Mouse (Mus musculus): Measurements from ENCODE around the gene Ppp4r1.

DNA sequence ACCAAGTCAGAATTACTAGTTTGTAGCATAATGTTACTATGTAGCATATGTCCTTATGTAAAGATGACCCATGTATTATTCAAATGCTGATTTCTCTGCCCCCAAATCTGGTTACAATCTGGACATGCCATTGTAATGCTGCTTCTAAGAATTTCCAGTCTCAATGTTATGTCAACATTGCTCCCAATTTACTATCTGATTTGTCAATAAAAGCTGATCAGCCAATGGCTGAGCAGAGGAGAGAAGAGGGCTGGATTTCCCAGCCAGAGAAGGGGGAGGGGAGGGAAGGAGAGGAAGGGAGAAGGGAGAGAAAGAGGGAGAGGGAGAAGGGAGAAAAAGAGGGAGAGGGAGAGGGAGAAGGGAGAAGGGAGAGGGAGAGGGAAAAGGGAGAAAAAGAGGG is 82.9 kb downstream of the Ppp4r1 start:
- TF ChIP-seq CTCF (IDR thresholded peaks at IDR 0.05; ENCODE audit: insufficient read depth, low read depth, low read length), result no peak
- TF ChIP-seq POLR2A (IDR thresholded peaks at IDR 0.05; ENCODE audit: insufficient read depth, low read depth, low read length), result no peak
